Mouse (Mus musculus): ENCODE measurements around the gene Pdha2.

The Pdha2 gene

GRCm38 (mm10) chr3:141212255-141212654 is at the start of gene Pdha2:
Gene Pdha2, minus strand, starts transcription at chr3:141212355.
- ATAC-seq (ENCODE audit: low TSS enrichment), result no peak

- no peak for ATAC-seq (ENCODE audit: low TSS enrichment)
Measured at GRCm38 (mm10) chr3:141260518-141260917, 48.4 kb upstream of the Pdha2 start.

- peak; percentile 96 for ATAC-seq (ENCODE audit: low TSS enrichment)
Measured at GRCm38 (mm10) chr3:141251440-141251839, 39.3 kb upstream of the Pdha2 start.

DNA sequence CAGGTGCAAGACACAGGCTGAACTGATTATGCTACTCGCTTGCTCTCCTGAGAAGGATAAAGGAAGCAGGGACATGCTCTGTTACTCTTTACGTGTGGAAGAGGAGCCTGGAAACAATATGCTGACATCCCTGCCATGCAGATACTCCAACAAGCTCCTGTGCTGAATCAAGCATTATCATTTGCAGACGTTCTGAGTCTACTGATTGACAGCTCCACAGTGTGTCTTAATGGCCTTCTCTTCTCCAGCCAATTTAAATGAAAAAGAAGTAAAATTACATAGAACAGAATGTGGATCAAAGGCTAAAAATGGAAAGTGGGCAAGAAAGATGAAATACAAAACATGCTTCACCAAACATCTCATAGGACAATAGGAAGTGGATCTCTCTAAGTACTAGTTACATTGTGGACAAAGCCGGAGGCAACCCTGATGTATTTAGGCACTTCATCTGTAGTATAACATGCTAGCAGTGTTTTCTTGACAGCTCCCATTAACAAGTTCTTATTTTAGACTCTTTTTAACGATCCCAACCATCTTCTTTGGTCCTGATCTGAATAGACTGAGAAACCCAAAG is 32.7 kb upstream of the Pdha2 start:
- ATAC-seq (ENCODE audit: low TSS enrichment), result peak; percentile 52; the same call in 1 of the 2 replicates

DNA sequence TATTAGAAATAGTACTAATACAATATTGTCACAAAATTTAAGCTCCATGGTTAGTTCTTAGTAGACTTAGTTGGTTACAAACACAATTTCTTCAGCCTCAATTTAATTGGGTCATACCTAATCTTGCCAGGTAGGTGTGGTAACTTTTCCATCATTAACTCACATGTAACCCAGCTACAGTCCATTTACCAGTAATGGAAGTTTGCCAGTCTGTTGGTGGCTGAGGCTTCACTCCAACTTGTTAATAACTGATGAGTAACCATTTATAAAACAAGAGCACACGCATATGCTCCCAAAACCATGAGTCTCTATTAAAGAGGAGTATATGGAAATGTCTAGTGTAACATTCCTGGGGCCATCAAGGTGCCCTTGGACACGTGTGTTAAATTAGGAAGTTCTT is 25.9 kb upstream of the Pdha2 start:
- no peak for ATAC-seq (ENCODE audit: low TSS enrichment)

DNA sequence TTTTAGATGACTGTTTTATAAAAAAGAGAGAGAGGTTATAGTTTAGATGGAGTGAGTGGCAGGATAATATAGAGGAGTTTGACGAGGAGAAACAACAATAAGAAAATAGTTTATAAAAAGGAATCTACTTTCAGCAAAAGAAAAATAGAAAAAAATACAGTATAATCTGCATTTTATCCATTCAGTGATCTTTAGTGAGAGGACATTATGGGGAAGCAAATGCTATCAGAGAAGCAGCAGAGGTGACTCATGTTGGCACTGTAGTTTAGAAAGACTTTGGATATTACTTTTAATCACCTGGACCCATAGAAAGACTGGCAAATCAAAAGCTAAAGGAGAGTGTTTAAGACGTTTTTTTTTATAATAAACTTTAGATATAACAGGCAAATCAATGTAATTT is 17.0 kb upstream of the Pdha2 start:
- ATAC-seq (ENCODE audit: low TSS enrichment), result no peak

- ATAC-seq (ENCODE audit: low TSS enrichment), result peak; percentile 70
Measured at GRCm38 (mm10) chr3:141222339-141222738, 10.2 kb upstream of the Pdha2 start.

DNA sequence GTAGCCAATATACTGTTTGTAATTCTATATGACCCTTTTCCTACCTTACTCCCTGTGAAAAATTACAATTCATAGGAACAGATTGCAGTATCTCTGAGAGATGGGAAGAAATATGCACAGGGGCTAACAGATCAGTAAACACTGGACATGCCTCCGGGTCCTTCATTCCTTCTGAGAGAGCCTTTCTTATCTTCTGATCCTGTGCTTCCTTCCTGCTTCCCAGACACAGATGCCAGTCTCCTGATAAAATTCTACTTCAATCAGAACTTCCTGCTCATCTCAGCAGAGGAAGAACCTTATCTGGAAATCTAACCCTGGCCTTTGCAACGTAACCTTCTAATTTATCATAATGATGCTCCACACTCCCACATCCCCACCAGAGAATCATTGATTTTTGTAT is 6.4 kb upstream of the Pdha2 start:
- no peak for ATAC-seq (ENCODE audit: low TSS enrichment)

- no peak for ATAC-seq (ENCODE audit: low TSS enrichment)
Measured at GRCm38 (mm10) chr3:141216999-141217398, 4.8 kb upstream of the Pdha2 start.

- ATAC-seq (ENCODE audit: low TSS enrichment), result no peak
Measured at GRCm38 (mm10) chr3:141216237-141216636, 4.1 kb upstream of the Pdha2 start.

DNA sequence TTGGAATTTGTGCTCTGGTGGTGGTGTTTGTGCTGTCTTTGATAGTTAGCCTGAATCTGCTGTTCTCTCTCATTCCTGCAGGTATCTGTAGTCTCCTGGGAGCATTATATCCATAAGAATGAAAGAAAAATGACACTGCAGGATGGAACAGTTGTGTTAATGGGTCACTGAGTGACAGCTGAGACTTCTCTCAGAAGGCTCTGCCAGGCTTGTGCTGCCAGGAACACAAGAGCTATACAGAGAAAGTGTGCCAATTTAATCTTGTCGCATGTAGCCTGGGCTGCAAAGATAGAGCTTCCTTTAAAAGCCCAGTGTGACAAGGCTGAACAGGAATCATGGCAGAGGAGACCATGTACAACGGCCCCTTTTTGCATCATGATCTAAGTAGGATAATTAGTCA is 2.6 kb upstream of the Pdha2 start:
- peak; percentile 89 for ATAC-seq (ENCODE audit: low TSS enrichment)

GRCm38 (mm10) chr3:141214197-141214596 is 2.0 kb upstream of the Pdha2 start:
- ATAC-seq (ENCODE audit: low TSS enrichment), result no peak

DNA sequence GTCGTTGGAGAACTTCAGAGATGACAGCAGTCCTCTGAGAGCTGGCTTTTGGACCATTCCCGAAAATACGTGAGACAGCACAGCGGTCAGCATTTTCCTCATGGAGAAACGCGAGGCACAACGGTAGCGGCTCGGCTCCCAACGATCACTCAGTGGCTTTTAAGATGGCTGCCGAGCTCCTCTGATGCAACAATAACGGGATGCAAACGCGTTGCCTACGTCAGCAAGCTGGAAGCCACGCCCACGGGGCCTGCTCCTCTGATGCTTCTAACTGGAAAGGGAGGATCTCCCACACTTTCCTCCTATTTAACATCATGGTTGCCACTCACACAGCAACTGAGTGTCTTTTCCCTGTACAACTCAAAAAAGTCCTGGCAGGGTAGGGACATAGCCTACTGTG is 511 bp downstream of the Pdha2 start:
- no peak for ATAC-seq (ENCODE audit: low TSS enrichment)

DNA sequence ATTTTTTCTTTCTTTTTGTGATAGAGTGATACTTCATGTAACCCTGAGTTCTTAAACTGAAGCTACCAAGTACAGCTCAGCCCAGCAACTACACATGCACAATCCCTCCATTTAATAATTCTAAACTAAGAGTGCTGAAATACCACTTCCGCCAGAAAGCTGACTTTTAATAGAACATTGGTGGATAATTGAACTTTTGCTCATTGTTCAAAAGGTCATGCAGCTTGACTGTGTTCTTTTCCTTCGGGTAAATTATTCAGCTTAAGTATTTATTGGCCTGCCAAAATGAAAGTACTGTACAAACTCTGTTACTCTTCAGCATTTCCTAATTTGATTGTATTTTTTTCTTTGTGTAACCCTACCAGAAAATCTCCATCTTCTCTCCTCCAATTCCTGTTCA is 10.4 kb downstream of the Pdha2 start:
- ATAC-seq (ENCODE audit: low TSS enrichment), result no peak

GRCm38 (mm10) chr3:141197308-141197861 is 14.8 kb downstream of the Pdha2 start:
- no peak for ATAC-seq (ENCODE audit: low TSS enrichment)

- ATAC-seq (ENCODE audit: low TSS enrichment), result no peak
Measured at GRCm38 (mm10) chr3:141191653-141192052, 20.5 kb downstream of the Pdha2 start.

DNA sequence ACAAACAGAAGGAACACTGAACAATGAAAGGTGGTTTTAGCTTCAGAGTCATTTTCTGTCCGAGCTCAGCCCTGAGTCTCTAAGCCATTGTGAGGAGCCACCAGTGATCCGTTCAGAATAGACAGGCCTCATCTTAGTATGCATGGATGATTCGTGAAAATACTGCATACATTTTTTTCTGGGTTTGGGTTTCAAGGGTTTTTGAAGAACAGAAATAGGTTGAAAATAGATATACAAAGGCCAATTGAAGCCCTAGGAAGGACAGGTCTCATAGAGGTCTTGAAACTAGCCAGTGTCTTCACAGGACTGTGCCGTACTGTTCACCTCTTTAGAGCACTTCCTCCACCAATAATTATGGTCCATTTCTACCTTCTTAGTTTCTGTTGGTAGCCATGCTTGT is 21.7 kb downstream of the Pdha2 start:
- no peak for ATAC-seq (ENCODE audit: low TSS enrichment)

DNA sequence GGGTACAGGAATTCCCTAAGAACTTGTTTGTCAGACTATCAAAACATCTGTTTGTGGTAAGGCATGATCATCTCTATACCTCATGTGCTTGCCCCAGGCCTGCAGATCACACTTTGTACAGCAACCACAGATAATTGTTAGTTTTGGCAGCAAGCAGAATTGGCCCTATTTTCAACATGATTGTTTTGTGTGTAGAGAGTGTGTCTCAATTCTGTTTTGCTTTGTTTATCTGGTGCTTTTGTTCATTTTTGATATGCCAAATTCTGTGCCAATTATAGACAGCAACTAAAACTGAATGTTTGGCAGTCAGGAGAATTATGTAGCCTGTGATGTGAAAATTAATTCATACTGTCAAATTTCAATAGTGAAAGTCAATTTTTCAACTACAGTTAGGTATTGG is 51.2 kb downstream of the Pdha2 start:
- ATAC-seq (ENCODE audit: low TSS enrichment), result no peak
